Mouse (Mus musculus) mouse embryonic stem cell (cell line): ENCODE results near the gene Haus4.

Source experiments
- in situ Hi-C, 2 experiments: fragments of 300-500 bp; cut with MboI; formaldehyde crosslinking; loops; 1 replicate in 1 of 2; 3 replicates in 1 of 2; pipeline ENCODE4 v1.14.3; 2019 to 2020; ENCODE audit warnings: low sequenced_read_pairs in 2 of 2, low pct_unique_long_range_greater_than_20kb in 1 of 2, mixed read lengths in 1 of 2; ENCODE audit not compliant: unreplicated experiment in 1 of 2

The Haus4 gene

GRCm38 (mm10) chr14:54575031-54575430, 20.6 kb upstream of the Haus4 start:
- in situ Hi-C loops, result no loop called here

GRCm38 (mm10) chr14:54574253-54574652, 19.8 kb upstream of the Haus4 start:
- in situ Hi-C loops, result no loop called here

GRCm38 (mm10) chr14:54572790-54573736, 18.6 kb upstream of the Haus4 start:
- in situ Hi-C loops, result no loop called here

- in situ Hi-C loops, result no loop called here
Measured at GRCm38 (mm10) chr14:54572122-54572521, 17.7 kb upstream of the Haus4 start.

GRCm38 (mm10) chr14:54569451-54570392, 15.3 kb upstream of the Haus4 start:
- in situ Hi-C loops, result no loop called here

- in situ Hi-C loops, result no loop called here
Measured at GRCm38 (mm10) chr14:54568694-54569414, 14.4 kb upstream of the Haus4 start.

GRCm38 (mm10) chr14:54560527-54561242, 6.3 kb upstream of the Haus4 start:
- in situ Hi-C loops, result no loop called here

- in situ Hi-C loops, result no loop called here
Measured at GRCm38 (mm10) chr14:54557330-54557729, 2.9 kb upstream of the Haus4 start.

- in situ Hi-C loops, result no loop called here
Measured at GRCm38 (mm10) chr14:54553454-54553974, 902 bp downstream of the Haus4 start.

GRCm38 (mm10) chr14:54544703-54545102, 9.7 kb downstream of the Haus4 start:
- in situ Hi-C loops, result no loop called here

- in situ Hi-C loops, result no loop called here
Measured at GRCm38 (mm10) chr14:54540771-54541170, 13.6 kb downstream of the Haus4 start.

GRCm38 (mm10) chr14:54538580-54538979, 15.8 kb downstream of the Haus4 start:
- in situ Hi-C loops, result no loop called here

- in situ Hi-C loops, result no loop called here
Measured at GRCm38 (mm10) chr14:54528446-54529111, 25.8 kb downstream of the Haus4 start.

GRCm38 (mm10) chr14:54528007-54528393, 26.4 kb downstream of the Haus4 start:
- in situ Hi-C loops, result no loop called here

GRCm38 (mm10) chr14:54527227-54528006, 27.0 kb downstream of the Haus4 start:
- in situ Hi-C loops, result no loop called here

- in situ Hi-C loops, result no loop called here
Measured at GRCm38 (mm10) chr14:54523600-54523999, 30.8 kb downstream of the Haus4 start.
